Mouse (Mus musculus): Measurements from ENCODE around the gene Npc1l1. TPM values are rescaled to one million over a fixed set of nuclear protein-coding genes. Genes with fewer than 3 reads are reported as not detected.

Gene Npc1l1
- polyA plus RNA-seq, 1 experiment from 2014 or later = 0.04 TPM

DNA sequence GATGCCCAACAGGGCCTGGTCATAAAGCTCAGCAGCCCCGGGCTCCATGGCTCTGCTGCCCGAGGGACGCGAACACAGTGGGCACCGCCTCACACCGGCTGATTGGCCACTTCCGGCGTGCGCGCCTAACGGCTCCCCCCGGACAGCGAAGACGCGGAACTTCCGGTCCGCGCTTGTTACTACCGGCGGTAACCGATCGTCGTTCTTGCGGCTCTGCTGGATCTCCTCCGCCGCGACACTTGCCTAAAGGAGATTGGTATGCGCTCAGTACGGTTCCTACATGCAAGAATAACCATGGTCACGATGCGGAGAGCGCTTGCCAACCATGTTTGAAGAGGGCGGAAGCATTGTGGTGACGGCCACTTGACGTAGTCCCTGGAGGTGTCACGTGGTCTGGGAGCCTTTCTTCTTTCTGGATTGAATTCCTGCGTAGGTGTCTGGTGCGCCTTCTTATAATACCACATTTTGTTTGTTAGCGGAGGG, 29.8 kb downstream of the Npc1l1 start, which contains the start of gene Nudcd3:
Gene Nudcd3 (minus strand): TSS at position 329 of the 483 bp plus-strand sequence.
- Histone ChIP-seq H3K27me3 (no peaks in the 10 kb centered on the region), H3K27ac (peak within 1 kb of the TSS; percentile 98), H3K4me3 (peak within 1 kb of the TSS; percentile 99), H3K4me1 (peaks cover 16% of the 10 kb centered on the region; the same call in 1 of the 2 replicates), H3K4me2 (peak within 1 kb of the TSS; percentile 89), H3K9ac (peak within 1 kb of the TSS; percentile 93), H3K9me3 (no peaks in the 10 kb centered on the region), H3K36me3 (0 out of 2 replicates have a peak, but pooled peaks cover 4% of the 10 kb centered on the region)
- WGBS = under 1% methylated on average over 39 of the region's 39 CpGs
- ATAC-seq (ENCODE audit: borderline replicate concordance, extremely low read depth, low FRiP score, low TSS enrichment) = peak; percentile 96

DNA sequence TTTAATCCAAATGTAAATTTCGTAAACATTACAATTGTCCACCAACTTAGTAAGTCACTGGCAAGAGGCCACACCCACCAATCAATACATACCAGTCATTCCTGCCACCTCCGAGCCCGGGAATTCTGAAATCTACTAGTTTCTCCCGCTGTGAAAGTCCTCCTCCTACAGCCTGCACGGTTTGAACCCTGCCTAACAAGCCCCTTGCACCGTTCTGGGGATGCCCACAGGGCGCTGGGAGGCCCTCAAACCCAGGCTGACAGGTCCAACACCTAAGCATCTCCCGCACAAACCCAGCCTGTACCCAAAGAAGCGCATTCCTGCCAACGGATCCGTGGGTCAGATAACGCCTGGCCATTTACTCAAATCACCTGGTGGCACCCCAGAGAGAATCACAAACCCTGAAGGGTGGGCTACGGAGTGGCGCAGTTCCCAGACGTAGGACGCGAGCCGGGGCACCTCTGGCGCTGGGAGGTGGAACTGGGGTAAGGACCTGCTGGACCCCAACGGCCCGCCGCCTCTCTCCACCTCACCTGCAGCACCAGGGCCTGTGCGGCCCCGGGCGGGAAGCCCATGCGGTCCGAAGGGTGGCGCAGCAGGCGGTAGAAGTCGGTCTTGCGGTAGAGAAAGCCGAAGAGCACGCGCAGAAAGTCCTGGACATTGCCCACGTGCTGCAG, 30.4 kb downstream of the Npc1l1 start, which contains the start of gene A730071L15Rik:
Gene A730071L15Rik (plus strand): TSS at position 620 of the 677 bp plus-strand sequence.
- Histone ChIP-seq H3K9me3 (no peaks in the 10 kb centered on the region), H3K9ac (peak within 1 kb of the TSS; percentile 93), H3K27me3 (no peaks in the 10 kb centered on the region), H3K4me3 (peak within 1 kb of the TSS; percentile 99), H3K4me1 (peaks cover 16% of the 10 kb centered on the region; the same call in 1 of the 2 replicates), H3K36me3 (0 out of 2 replicates have a peak, but pooled peaks cover 4% of the 10 kb centered on the region), H3K27ac (peak within 1 kb of the TSS; percentile 98), H3K4me2 (peak within 1 kb of the TSS; percentile 89)
- under 1% methylated on average over 35 of the region's 35 CpGs for WGBS
- peak; percentile 67 for ATAC-seq (ENCODE audit: borderline replicate concordance, extremely low read depth, low FRiP score, low TSS enrichment)

DNA sequence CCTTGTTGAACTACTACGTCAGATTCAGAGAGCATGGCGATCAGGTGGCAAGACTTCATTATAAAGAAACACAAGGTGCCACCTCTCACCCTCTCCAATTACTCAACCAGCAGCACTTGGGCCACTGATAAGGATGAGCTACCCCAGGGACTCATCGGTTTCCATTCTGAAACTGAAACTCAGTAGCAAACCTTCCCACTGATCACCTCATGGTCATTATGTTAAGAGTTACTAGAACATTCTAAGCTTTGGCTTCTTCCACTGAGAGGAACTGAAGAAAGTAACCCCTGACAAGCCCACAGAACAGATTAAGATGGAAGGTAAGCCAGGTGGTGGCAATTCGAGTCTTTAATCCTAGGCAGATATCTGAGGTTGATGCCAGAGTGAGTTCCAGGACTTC, 31.5 kb downstream of the Npc1l1 start:
- Histone ChIP-seq H3K4me3 (peak overlapping the region; percentile 99), H3K9me3 (no peaks in the 10 kb centered on the region), H3K27ac (no peak overlapping the region), H3K9ac (no peak overlapping the region), H3K27me3 (no peaks in the 10 kb centered on the region), H3K4me1 (peaks cover 16% of the 10 kb centered on the region; the same call in 1 of the 2 replicates), H3K4me2 (peak overlapping the region; percentile 89), H3K36me3 (0 out of 2 replicates have a peak, but pooled peaks cover 4% of the 10 kb centered on the region)
- 87% methylated on average over 4 of the region's 4 CpGs for WGBS
- no peak for ATAC-seq (ENCODE audit: borderline replicate concordance, extremely low read depth, low FRiP score, low TSS enrichment)

DNA sequence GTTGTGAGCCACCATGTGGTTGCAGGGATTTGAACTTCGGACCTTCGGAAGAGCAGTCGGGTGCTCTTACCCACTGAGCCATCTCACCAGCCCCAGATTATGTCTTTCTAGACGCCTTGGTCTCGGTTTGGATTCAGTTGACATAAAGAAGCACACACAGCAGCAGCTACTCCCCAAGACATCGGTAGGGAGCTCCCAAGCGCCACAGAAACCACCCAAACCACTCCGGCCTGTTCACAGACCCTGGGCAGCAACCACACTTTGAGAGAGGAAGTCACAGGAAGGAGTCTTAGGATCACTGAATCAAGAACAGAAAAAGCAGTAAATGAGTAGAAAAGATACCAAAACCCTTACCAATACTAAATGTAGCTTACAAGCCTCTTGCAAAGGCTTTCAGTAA, 33.2 kb downstream of the Npc1l1 start:
- Histone ChIP-seq H3K36me3 (peaks cover 18% of the 10 kb centered on the region; the same call in 1 of the 2 replicates), H3K4me2 (no peak overlapping the region), H3K27ac (no peak overlapping the region), H3K4me3 (no peak overlapping the region), H3K9me3 (no peaks in the 10 kb centered on the region), H3K4me1 (peaks cover 16% of the 10 kb centered on the region; the same call in 1 of the 2 replicates), H3K27me3 (no peaks in the 10 kb centered on the region), H3K9ac (no peak overlapping the region)
- 88% methylated on average over 8 of the region's 8 CpGs for WGBS
- no peak for ATAC-seq (ENCODE audit: borderline replicate concordance, extremely low read depth, low FRiP score, low TSS enrichment)

DNA sequence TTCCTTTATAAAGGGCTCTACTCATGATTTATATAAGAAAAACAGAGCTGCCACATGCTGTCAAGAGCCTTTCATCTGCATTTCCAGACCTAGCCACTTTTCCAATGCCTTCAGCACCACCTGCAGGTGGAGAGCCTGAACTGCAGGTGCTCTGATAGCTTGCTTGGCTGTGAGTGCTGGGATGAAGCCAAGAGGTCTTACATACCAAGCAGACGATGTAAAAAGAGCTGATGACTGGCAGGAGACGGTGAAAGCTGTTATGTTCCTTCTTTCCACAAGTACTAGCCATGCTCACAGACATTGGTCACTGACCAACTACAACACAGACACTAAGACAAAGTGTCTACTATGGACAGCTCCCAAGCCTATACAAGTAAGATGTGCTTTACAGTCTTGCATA, 42.1 kb downstream of the Npc1l1 start:
- Histone ChIP-seq H3K9ac (no peak overlapping the region), H3K4me1 (peaks cover 12% of the 10 kb centered on the region; the same call in 1 of the 2 replicates), H3K9me3 (no peaks in the 10 kb centered on the region), H3K4me2 (no peak overlapping the region), H3K4me3 (no peak overlapping the region), H3K27ac (no peak overlapping the region), H3K27me3 (no peaks in the 10 kb centered on the region), H3K36me3 (peaks cover 26% of the 10 kb centered on the region)
- ATAC-seq (ENCODE audit: borderline replicate concordance, extremely low read depth, low FRiP score, low TSS enrichment) = peak; percentile 42; the same call in 1 of the 2 replicates
- WGBS = 2% methylated on average over 2 of the region's 2 CpGs

DNA sequence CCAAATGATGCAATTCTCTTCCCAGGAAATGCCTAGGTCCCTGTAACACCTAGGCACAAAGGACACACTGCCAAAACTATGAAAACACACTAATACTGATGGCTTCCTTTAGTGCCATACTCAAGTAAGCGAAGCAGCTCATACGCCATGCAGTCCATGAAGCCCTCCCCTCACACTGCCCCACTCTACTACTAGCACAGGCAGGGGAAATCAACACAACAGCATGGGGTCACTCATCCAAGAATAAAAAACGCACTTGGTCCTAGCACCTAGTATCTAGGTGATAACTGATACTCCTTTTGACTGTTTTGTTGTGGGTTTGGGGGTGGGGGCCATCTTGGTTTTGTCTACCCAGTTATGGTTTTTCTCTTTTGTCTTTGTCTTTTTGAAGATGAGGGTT, 42.5 kb downstream of the Npc1l1 start:
- ATAC-seq (ENCODE audit: borderline replicate concordance, extremely low read depth, low FRiP score, low TSS enrichment) = no peak
- Histone ChIP-seq H3K9me3 (no peaks in the 10 kb centered on the region), H3K4me1 (peaks cover 12% of the 10 kb centered on the region; the same call in 1 of the 2 replicates), H3K27me3 (no peaks in the 10 kb centered on the region), H3K9ac (no peak overlapping the region), H3K4me2 (no peak overlapping the region), H3K4me3 (no peak overlapping the region), H3K36me3 (peaks cover 21% of the 10 kb centered on the region), H3K27ac (no peak overlapping the region)
- 79% methylated on average over 3 of the region's 3 CpGs for WGBS

DNA sequence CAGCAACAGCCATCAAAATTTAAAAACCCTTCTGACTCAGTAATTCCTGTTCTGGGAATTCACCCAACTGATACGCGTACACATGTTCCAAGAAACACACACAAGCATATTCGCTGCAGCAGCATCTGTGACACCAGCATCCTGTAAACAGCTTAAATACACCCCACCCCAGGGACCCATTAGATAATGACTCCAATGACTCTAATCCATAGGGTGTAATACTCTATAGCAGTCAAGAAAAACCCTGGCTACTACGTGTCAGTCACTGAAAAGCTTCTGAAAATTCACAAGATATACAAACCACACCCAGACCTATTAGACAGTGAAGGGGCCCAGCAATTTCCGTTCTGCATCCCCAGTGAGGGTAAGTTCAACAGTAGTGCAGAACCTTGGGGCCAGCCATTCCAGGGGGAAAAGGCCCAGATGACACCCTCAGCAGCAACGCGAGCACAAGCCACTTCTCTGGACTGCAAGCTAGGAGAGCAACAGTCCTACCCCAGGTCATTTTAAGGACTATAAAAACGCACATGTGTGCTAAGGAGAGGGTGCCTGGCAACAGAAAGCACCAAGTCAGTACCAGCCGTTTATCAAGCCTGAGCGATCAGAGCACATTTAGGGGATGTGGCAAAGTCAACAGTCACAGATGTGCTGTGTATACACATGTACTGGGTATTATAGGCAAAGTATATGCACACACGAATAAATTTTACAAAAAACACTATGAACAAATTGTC, 45.6 kb downstream of the Npc1l1 start:
- ATAC-seq (ENCODE audit: borderline replicate concordance, extremely low read depth, low FRiP score, low TSS enrichment) = no peak
- H3K9ac ChIP-seq = no peak overlapping the region
- no peaks in the 10 kb centered on the region for H3K27me3 ChIP-seq
- 60% methylated on average over 11 of the region's 11 CpGs for WGBS
- no peak overlapping the region for H3K4me2 ChIP-seq
- no peak overlapping the region for H3K4me3 ChIP-seq
- H3K9me3 ChIP-seq = no peaks in the 10 kb centered on the region
- no peak overlapping the region for H3K27ac ChIP-seq
- H3K4me1 ChIP-seq = peaks cover 18% of the 10 kb centered on the region; the same call in 1 of the 2 replicates
- H3K36me3 ChIP-seq = peaks cover 8% of the 10 kb centered on the region

DNA sequence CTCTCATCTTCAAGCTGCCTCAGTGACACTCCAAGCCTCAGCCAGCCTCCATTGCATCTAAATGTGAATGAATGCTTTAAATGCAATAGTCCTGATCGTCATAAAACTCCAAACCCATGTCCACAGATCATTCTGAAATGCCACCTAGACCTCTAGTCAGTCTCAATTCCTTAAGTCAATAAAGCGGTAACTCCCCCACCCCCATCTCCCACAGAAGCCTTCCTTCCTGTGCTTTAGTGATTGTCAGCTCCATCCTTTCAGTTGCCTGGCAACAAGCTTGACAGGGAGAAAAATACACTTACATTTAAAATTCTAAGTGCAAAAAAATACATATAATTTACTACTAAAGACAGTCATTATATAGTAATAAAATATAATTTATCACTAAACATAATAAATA, 46.7 kb downstream of the Npc1l1 start:
- no peaks in the 10 kb centered on the region for H3K27me3 ChIP-seq
- WGBS = 74% methylated on average over 2 of the region's 2 CpGs

DNA sequence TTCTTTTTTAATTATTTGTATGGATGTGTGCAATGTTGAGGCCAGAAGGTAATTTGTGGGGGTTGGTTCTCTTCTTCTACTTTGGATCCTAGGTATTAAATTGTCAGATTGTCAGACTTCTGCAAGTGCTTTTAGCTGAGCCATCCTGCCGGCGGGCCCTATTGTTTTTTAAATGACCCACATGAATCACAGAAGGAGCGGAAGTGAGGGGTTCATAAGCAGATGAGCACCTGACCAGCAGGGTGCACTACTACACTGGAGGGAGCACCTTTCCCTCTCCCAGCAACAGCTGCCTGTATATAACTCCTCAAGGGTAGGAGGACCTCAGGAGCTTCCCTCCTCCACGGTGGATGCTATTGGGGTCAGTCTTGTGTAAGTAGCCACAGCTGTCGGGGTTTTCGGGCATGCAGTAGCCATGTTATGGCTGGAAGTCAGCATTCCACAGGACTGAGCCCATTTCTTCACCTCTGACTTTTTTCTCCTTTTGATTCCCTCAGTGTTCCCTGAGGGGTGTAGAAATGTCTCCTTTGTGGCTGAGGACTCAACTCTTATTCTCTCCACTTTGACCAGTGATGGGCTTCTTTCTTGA, 49.0 kb downstream of the Npc1l1 start:
- Histone ChIP-seq H3K9ac (no peak overlapping the region), H3K27me3 (no peaks in the 10 kb centered on the region), H3K4me1 (peaks cover 25% of the 10 kb centered on the region; the same call in 1 of the 2 replicates), H3K27ac (no peak overlapping the region), H3K4me3 (no peak overlapping the region), H3K36me3 (peaks cover 5% of the 10 kb centered on the region; the same call in 1 of the 2 replicates), H3K4me2 (no peak overlapping the region), H3K9me3 (no peaks in the 10 kb centered on the region)
- no peak for ATAC-seq (ENCODE audit: borderline replicate concordance, extremely low read depth, low FRiP score, low TSS enrichment)
- WGBS = 70% methylated on average over 6 of the region's 6 CpGs

More for the DNA sequence above, 46.7 kb downstream of the Npc1l1 start:
- ATAC-seq (ENCODE audit: borderline replicate concordance, extremely low read depth, low FRiP score, low TSS enrichment) = no peak
- H3K4me3 ChIP-seq = no peak overlapping the region
- H3K4me2 ChIP-seq = no peak overlapping the region
- no peak overlapping the region for H3K9ac ChIP-seq
- peaks cover 23% of the 10 kb centered on the region; the same call in 1 of the 2 replicates for H3K4me1 ChIP-seq
- peaks cover 7% of the 10 kb centered on the region for H3K36me3 ChIP-seq
- H3K9me3 ChIP-seq = no peaks in the 10 kb centered on the region
- no peak overlapping the region for H3K27ac ChIP-seq

DNA sequence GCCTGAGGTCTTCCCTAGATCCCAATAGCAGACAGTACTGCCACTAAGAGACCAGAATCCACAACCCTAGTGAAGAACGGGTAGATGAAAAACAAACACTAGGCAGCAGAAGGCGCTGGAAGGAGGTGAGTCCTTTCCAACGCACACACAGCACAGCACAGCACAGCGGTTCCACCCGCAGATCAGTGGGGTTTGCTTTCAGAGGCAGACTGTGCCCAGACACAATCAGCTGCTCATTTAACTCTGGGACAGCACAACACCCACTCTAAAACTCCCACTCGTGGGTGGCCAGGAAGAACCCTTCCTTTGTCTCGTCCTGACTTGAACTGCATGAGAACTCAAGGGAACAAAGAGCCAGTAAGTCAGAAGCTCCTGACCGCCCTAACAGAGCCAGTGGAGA, 50.7 kb downstream of the Npc1l1 start:
- no peak overlapping the region for H3K4me2 ChIP-seq
- no peaks in the 10 kb centered on the region for H3K27me3 ChIP-seq
- no peak for ATAC-seq (ENCODE audit: borderline replicate concordance, extremely low read depth, low FRiP score, low TSS enrichment)
- no peaks in the 10 kb centered on the region for H3K9me3 ChIP-seq
- H3K4me1 ChIP-seq = peaks cover 33% of the 10 kb centered on the region; the same call in 1 of the 2 replicates
- no peak overlapping the region for H3K4me3 ChIP-seq
- H3K36me3 ChIP-seq = no peaks in the 10 kb centered on the region
- WGBS = 24% methylated on average over 8 of the region's 8 CpGs
- no peak overlapping the region for H3K9ac ChIP-seq
- no peak overlapping the region for H3K27ac ChIP-seq

DNA sequence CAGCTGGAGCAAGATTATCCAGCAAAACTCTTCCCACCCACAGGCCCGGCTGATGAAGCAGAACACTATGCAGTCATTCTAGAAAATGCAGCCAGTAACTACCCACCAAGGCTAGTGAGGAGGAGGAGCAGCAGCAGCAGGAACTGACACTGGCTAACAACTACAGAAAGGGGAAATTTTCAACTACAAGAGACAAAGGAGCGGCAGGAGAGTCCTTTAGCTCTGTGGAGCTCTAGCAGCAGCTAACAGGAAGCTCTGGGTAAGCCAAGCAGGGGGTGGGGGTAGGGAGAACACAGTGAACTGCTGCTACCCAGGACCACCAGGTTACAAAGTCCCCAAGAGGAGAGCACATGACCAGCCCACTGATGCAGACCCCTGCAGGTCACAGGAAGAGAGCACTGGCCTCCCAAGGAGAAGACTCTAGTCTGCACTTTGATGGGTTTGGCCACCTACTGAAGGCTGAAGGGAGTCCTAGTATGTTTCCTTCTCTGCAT, 51.2 kb downstream of the Npc1l1 start:
- H3K4me2 ChIP-seq = no peak overlapping the region
- no peak overlapping the region for H3K4me3 ChIP-seq
- peaks cover 33% of the 10 kb centered on the region; the same call in 1 of the 2 replicates for H3K4me1 ChIP-seq
- no peak for ATAC-seq (ENCODE audit: borderline replicate concordance, extremely low read depth, low FRiP score, low TSS enrichment)
- no peaks in the 10 kb centered on the region for H3K36me3 ChIP-seq
- H3K27me3 ChIP-seq = no peaks in the 10 kb centered on the region
- no peak overlapping the region for H3K9ac ChIP-seq
- WGBS = 27% methylated on average over 2 of the region's 2 CpGs
- no peak overlapping the region for H3K27ac ChIP-seq
- no peaks in the 10 kb centered on the region for H3K9me3 ChIP-seq
